Mouse (Mus musculus) heart, embryonic 12.5 days (tissue): ENCODE results near the gene Txndc16. TPM values are rescaled to one million over a fixed set of nuclear protein-coding genes. Genes with fewer than 3 reads are reported as not detected.

ENCODE experiments used
- ATAC-seq: fragments of 200-750 bp; cut with Nextera tagmentation; 2 replicates; pipeline ENCODE4 v1.8.0; 2017; ENCODE audit warnings: moderate TSS enrichment, moderate library complexity; ENCODE audit not compliant: insufficient number of reproducible peaks, low FRiP score
- H3K27ac ChIP-seq: fragments of 300-500 bp; sonication (generic); 2 replicates; pipeline ENCODE4 v1.5.1; 2016; ENCODE audit warnings: mild to moderate bottlenecking, moderate library complexity; ENCODE audit not compliant: poor library complexity, severe bottlenecking
- H3K27me3 ChIP-seq: fragments of 300-500 bp; sonication (generic); replicated peaks from 2 replicates; pipeline ENCODE4 v1.6.1; 2016; ENCODE audit warnings: mild to moderate bottlenecking, moderate library complexity
- H3K36me3 ChIP-seq: fragments of 300-500 bp; sonication (generic); 2 replicates; pipeline ENCODE4 v1.6.1; 2016; ENCODE audit warnings: mild to moderate bottlenecking, moderate library complexity
- H3K4me1 ChIP-seq: fragments of 300-500 bp; sonication (generic); replicated peaks from 2 replicates; pipeline ENCODE4 v1.6.1; 2016; ENCODE audit warnings: mild to moderate bottlenecking
- H3K4me2 ChIP-seq: fragments of 300-500 bp; sonication (generic); 2 replicates; pipeline ENCODE4 v1.6.1; 2016; ENCODE audit warnings: mild to moderate bottlenecking, moderate library complexity
- H3K4me3 ChIP-seq: fragments of 300-500 bp; sonication (generic); 2 replicates; pipeline ENCODE4 v1.5.1; 2016; ENCODE audit warnings: mild to moderate bottlenecking
- H3K9ac ChIP-seq: fragments of 300-500 bp; sonication (generic); 2 replicates; pipeline ENCODE4 v1.6.1; 2016; ENCODE audit warnings: mild to moderate bottlenecking, moderate library complexity
- H3K9me3 ChIP-seq: fragments of 300-500 bp; sonication (generic); replicated peaks from 2 replicates; pipeline ENCODE4 v1.6.1; 2016; ENCODE audit warnings: mild to moderate bottlenecking, moderate library complexity
- WGBS: fragments of 180-500 bp; shearing (Covaris S2); methylation state at CpG from one replicate; pipeline ENCODE4 v1.1.7; 2016; 5-methylcytosine and 5-hydroxymethylcytosine counted together
- polyA plus RNA-seq: library from polyadenylated mRNA; unstranded; fragments of >200 nt; fragmentation: Nextera tagmentation; extraction: Ambion mirVana; gene quantifications from 2 replicates; pipeline ENCODE4 v1.2.1, GENCODE M21; 2016

The Txndc16 gene
- polyA plus RNA-seq, 1 experiment from 2014 or later, result 15.3 TPM

GRCm38 (mm10) chr14:45210683-45211082 lies 9.4 kb downstream of the Txndc16 start:
- Histone ChIP-seq H3K27ac (no peak overlapping the region), H3K27me3 (no peaks in the 10 kb centered on the region), H3K9ac (no peak overlapping the region), H3K36me3 (peaks cover 3% of the 10 kb centered on the region; the same call in 1 of the 2 replicates), H3K9me3 (no peaks in the 10 kb centered on the region), H3K4me2 (no peak overlapping the region), H3K4me3 (no peak overlapping the region), H3K4me1 (no peaks in the 10 kb centered on the region)
- WGBS, result 74% methylated on average over 4 of the region's 4 CpGs
- no peak for ATAC-seq

- Histone ChIP-seq H3K9me3 (no peaks in the 10 kb centered on the region), H3K9ac (no peak overlapping the region), H3K4me3 (no peak overlapping the region), H3K36me3 (peaks cover 4% of the 10 kb centered on the region; the same call in 1 of the 2 replicates), H3K27me3 (no peaks in the 10 kb centered on the region), H3K4me1 (no peaks in the 10 kb centered on the region), H3K27ac (no peak overlapping the region), H3K4me2 (no peak overlapping the region)
- ATAC-seq, result no peak
Observed at GRCm38 (mm10) chr14:45200607-45201006, 19.5 kb downstream of the Txndc16 start.

GRCm38 (mm10) chr14:45190999-45191398 lies 29.1 kb downstream of the Txndc16 start:
- no peak for ATAC-seq
- H3K4me2 ChIP-seq, result no peak overlapping the region
- 70% methylated on average over 2 of the region's 2 CpGs for WGBS

GRCm38 (mm10) chr14:45181611-45182010 lies 38.5 kb downstream of the Txndc16 start:
- ATAC-seq, result no peak
- H3K4me3 ChIP-seq, result no peak overlapping the region
- no peak overlapping the region for H3K27ac ChIP-seq
- no peak overlapping the region for H3K9ac ChIP-seq
- no peak overlapping the region for H3K4me2 ChIP-seq
- no peaks in the 10 kb centered on the region for H3K36me3 ChIP-seq
- H3K27me3 ChIP-seq, result no peaks in the 10 kb centered on the region
- WGBS, result 68% methylated on average over 4 of the region's 4 CpGs
- no peaks in the 10 kb centered on the region for H3K9me3 ChIP-seq
- no peaks in the 10 kb centered on the region for H3K4me1 ChIP-seq

More at GRCm38 (mm10) chr14:45190999-45191398, 29.1 kb downstream of the Txndc16 start:
- no peaks in the 10 kb centered on the region for H3K36me3 ChIP-seq
- H3K9me3 ChIP-seq, result 0 out of 2 replicates have a peak, but pooled peaks cover 4% of the 10 kb centered on the region
- no peak overlapping the region for H3K9ac ChIP-seq
- no peak overlapping the region for H3K27ac ChIP-seq
- H3K4me3 ChIP-seq, result no peak overlapping the region
- H3K4me1 ChIP-seq, result no peaks in the 10 kb centered on the region
- H3K27me3 ChIP-seq, result no peaks in the 10 kb centered on the region

GRCm38 (mm10) chr14:45179606-45180005 lies 40.5 kb downstream of the Txndc16 start:
- peaks cover 8% of the 10 kb centered on the region for H3K4me1 ChIP-seq
- 83% methylated on average over 2 of the region's 2 CpGs for WGBS

GRCm38 (mm10) chr14:45179186-45179585 lies 40.9 kb downstream of the Txndc16 start:
- Histone ChIP-seq H3K9me3 (no peaks in the 10 kb centered on the region), H3K4me3 (no peak overlapping the region), H3K4me1 (peaks cover 13% of the 10 kb centered on the region), H3K27me3 (no peaks in the 10 kb centered on the region), H3K27ac (no peak overlapping the region), H3K36me3 (no peaks in the 10 kb centered on the region), H3K4me2 (no peak overlapping the region), H3K9ac (no peak overlapping the region)
- no peak for ATAC-seq
- 67% methylated on average over 2 of the region's 2 CpGs for WGBS

More at GRCm38 (mm10) chr14:45179606-45180005, 40.5 kb downstream of the Txndc16 start:
- Histone ChIP-seq H3K9ac (no peak overlapping the region), H3K4me3 (no peak overlapping the region), H3K4me2 (no peak overlapping the region), H3K27ac (no peak overlapping the region), H3K9me3 (no peaks in the 10 kb centered on the region), H3K36me3 (no peaks in the 10 kb centered on the region), H3K27me3 (no peaks in the 10 kb centered on the region)
- no peak for ATAC-seq

- Histone ChIP-seq H3K36me3 (no peaks in the 10 kb centered on the region), H3K4me3 (no peak overlapping the region), H3K4me1 (peaks cover 16% of the 10 kb centered on the region), H3K9ac (no peak overlapping the region), H3K27ac (peak overlapping the region; percentile 9; the same call in 1 of the 2 replicates), H3K27me3 (no peaks in the 10 kb centered on the region), H3K9me3 (no peaks in the 10 kb centered on the region), H3K4me2 (no peak overlapping the region)
- ATAC-seq, result no peak
- 67% methylated on average over 14 of the region's 14 CpGs for WGBS
Observed at GRCm38 (mm10) chr14:45175012-45175740, 45.0 kb downstream of the Txndc16 start.

GRCm38 (mm10) chr14:45172260-45172659 lies 47.9 kb downstream of the Txndc16 start:
- H3K4me1 ChIP-seq, result peaks cover 16% of the 10 kb centered on the region
- H3K4me2 ChIP-seq, result no peak overlapping the region
- no peaks in the 10 kb centered on the region for H3K27me3 ChIP-seq
- no peak overlapping the region for H3K9ac ChIP-seq
- no peak for ATAC-seq
- H3K4me3 ChIP-seq, result no peak overlapping the region
- H3K27ac ChIP-seq, result no peak overlapping the region
- 90% methylated on average over 5 of the region's 5 CpGs for WGBS
- H3K36me3 ChIP-seq, result no peaks in the 10 kb centered on the region
- H3K9me3 ChIP-seq, result no peaks in the 10 kb centered on the region

- no peak for ATAC-seq
- Histone ChIP-seq H3K27ac (no peak overlapping the region), H3K9ac (no peak overlapping the region), H3K27me3 (no peaks in the 10 kb centered on the region), H3K4me1 (no peaks in the 10 kb centered on the region), H3K4me2 (no peak overlapping the region), H3K9me3 (no peaks in the 10 kb centered on the region), H3K36me3 (no peaks in the 10 kb centered on the region), H3K4me3 (no peak overlapping the region)
- 75% methylated on average over 8 of the region's 8 CpGs for WGBS
Observed at GRCm38 (mm10) chr14:45167366-45167765, 52.8 kb downstream of the Txndc16 start.

GRCm38 (mm10) chr14:45155511-45156173 lies 64.5 kb downstream of the Txndc16 start:
- ATAC-seq, result no peak
- WGBS, result 67% methylated on average over 4 of the region's 4 CpGs

GRCm38 (mm10) chr14:45153258-45153657 lies 66.9 kb downstream of the Txndc16 start:
- H3K27ac ChIP-seq, result no peak overlapping the region
- no peak overlapping the region for H3K4me2 ChIP-seq
- H3K4me3 ChIP-seq, result no peak overlapping the region
- H3K27me3 ChIP-seq, result no peaks in the 10 kb centered on the region
- WGBS, result 82% methylated on average over 2 of the region's 2 CpGs
- no peaks in the 10 kb centered on the region for H3K4me1 ChIP-seq
- no peaks in the 10 kb centered on the region for H3K36me3 ChIP-seq
- H3K9ac ChIP-seq, result no peak overlapping the region
- no peak for ATAC-seq
- no peaks in the 10 kb centered on the region for H3K9me3 ChIP-seq

More at GRCm38 (mm10) chr14:45155511-45156173, 64.5 kb downstream of the Txndc16 start:
- H3K9me3 ChIP-seq, result no peaks in the 10 kb centered on the region
- no peak overlapping the region for H3K27ac ChIP-seq
- no peak overlapping the region for H3K4me3 ChIP-seq
- H3K4me2 ChIP-seq, result no peak overlapping the region
- no peak overlapping the region for H3K9ac ChIP-seq
- H3K36me3 ChIP-seq, result no peaks in the 10 kb centered on the region
- H3K4me1 ChIP-seq, result no peaks in the 10 kb centered on the region
- no peaks in the 10 kb centered on the region for H3K27me3 ChIP-seq
